Mouse (Mus musculus): ENCODE data around the gene Snx1. TPM values are rescaled to one million over a fixed set of nuclear protein-coding genes. Genes with fewer than 3 reads are reported as not detected.

Gene Snx1
- total and polyA plus RNA-seq, 3 experiments, result 83.9 to 189 (median 113) TPM

DNA sequence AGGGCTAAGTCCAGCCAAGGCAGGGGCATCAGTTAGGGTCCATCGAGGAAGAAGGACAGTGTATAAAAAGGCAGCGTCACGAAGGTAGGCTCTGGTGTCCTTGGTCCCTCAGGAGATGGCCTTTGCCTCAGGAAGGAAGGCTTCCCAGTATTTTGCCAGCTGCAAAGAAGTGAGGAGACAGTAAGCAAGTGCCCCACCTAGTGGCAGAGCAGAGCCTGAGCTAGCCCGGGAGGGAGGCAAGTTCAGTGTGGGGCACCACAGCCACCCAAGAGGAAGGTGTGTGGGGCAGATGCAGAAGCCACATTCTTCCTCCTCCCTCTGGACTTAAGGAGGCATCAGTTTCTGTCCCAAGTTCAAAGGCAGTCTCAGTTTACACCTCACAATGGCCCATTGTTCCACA is 38.0 kb downstream of the Snx1 start:
- no peak overlapping the region for H3K4me3 ChIP-seq (ENCODE audit: control insufficient read depth in 1 of 2, insufficient read depth in 1 of 2, low read depth in 2 of 2, low read length in 2 of 2)
- TF ChIP-seq MXI1 (IDR thresholded peaks at IDR 0.05; ENCODE audit: low read depth, low read length) (no peak), RAD21 (IDR thresholded peaks at IDR 0.05; ENCODE audit: low read depth, low read length) (peak; percentile 59), E2F4 (IDR thresholded peaks at IDR 0.05; ENCODE audit: borderline replicate concordance, low read depth, low read length) (no peak), CTCF (IDR thresholded peaks at IDR 0.05 in 2 of 3, conservative IDR thresholded peaks at IDR 0.05 in 1 of 3; ENCODE audit: control insufficient read depth in 1 of 3, insufficient read depth in 1 of 3, low read depth in 2 of 3, low read length in 3 of 3, poor library complexity in 1 of 3, severe bottlenecking in 1 of 3) (peak; percentile 73 to 82 (median 79); a peak in 5 of 6 replicates), SMC3 (IDR thresholded peaks at IDR 0.05; ENCODE audit: low read depth, low read length) (peak; percentile 72), ZC3H11A (IDR thresholded peaks at IDR 0.05; ENCODE audit: low read depth, low read length) (peak; percentile 16; the same call in 1 of the 2 replicates)
- no peak overlapping the region for H3K27ac ChIP-seq (ENCODE audit: control insufficient read depth, low read depth, low read length)
- no peaks in the 10 kb centered on the region for H3K4me1 ChIP-seq (ENCODE audit: control insufficient read depth in 1 of 2, insufficient read depth in 2 of 2, low read length in 2 of 2)
- H3K27me3 ChIP-seq (ENCODE audit: control insufficient read depth in 1 of 2, insufficient read depth in 2 of 2, low read length in 2 of 2), result no peaks in the 10 kb centered on the region
- H3K79me2 ChIP-seq (ENCODE audit: control insufficient read depth, insufficient read depth, low read length, poor library complexity), result no peaks in the 10 kb centered on the region
- DNase-seq (ENCODE audit: low read depth, low spot score), result peak; percentile 57
- H3K9ac ChIP-seq (ENCODE audit: control insufficient read depth, low read depth, low read length, poor library complexity, severe bottlenecking), result no peak overlapping the region
- no peaks in the 10 kb centered on the region for H3K9me3 ChIP-seq (replicated peaks; ENCODE audit: insufficient read depth, low read length)
- H3K36me3 ChIP-seq (ENCODE audit: control insufficient read depth in 1 of 2, insufficient read depth in 2 of 2, low read length in 2 of 2), result no peaks in the 10 kb centered on the region; a peak in 1 of 4 replicates

GRCm38 (mm10) chr9:66087062-66087461 is 39.3 kb downstream of the Snx1 start:
- no peaks in the 10 kb centered on the region for H3K79me2 ChIP-seq (ENCODE audit: control insufficient read depth, insufficient read depth, low read length, poor library complexity)
- no peaks in the 10 kb centered on the region for H3K27me3 ChIP-seq (ENCODE audit: control insufficient read depth in 1 of 2, insufficient read depth in 2 of 2, low read length in 2 of 2)
- DNase-seq (ENCODE audit: low read depth, low spot score), result no peak
- H3K4me1 ChIP-seq (ENCODE audit: control insufficient read depth in 1 of 2, insufficient read depth in 2 of 2, low read length in 2 of 2), result no peaks in the 10 kb centered on the region
- no peaks in the 10 kb centered on the region; a peak in 1 of 4 replicates for H3K36me3 ChIP-seq (ENCODE audit: control insufficient read depth in 1 of 2, insufficient read depth in 2 of 2, low read length in 2 of 2)
- no peak overlapping the region for H3K27ac ChIP-seq (ENCODE audit: control insufficient read depth, low read depth, low read length)
- no peak overlapping the region for H3K9ac ChIP-seq (ENCODE audit: control insufficient read depth, low read depth, low read length, poor library complexity, severe bottlenecking)
- H3K9me3 ChIP-seq (replicated peaks; ENCODE audit: insufficient read depth, low read length), result no peaks in the 10 kb centered on the region
- no peak overlapping the region for H3K4me3 ChIP-seq (ENCODE audit: control insufficient read depth in 1 of 2, insufficient read depth in 1 of 2, low read depth in 2 of 2, low read length in 2 of 2)
- TF ChIP-seq USF1 (IDR thresholded peaks at IDR 0.05; ENCODE audit: low read depth, low read length) (no peak), ZKSCAN1 (IDR thresholded peaks at IDR 0.05; ENCODE audit: low read depth, low read length) (no peak), POLR2AphosphoS2 (IDR thresholded peaks at IDR 0.05; ENCODE audit: low read length) (no peak), SMC3 (IDR thresholded peaks at IDR 0.05; ENCODE audit: low read depth, low read length) (no peak), NELFE (IDR thresholded peaks at IDR 0.05; ENCODE audit: low read depth, low read length) (no peak), ELF1 (IDR thresholded peaks at IDR 0.05; ENCODE audit: low read depth, low read length) (no peak), EP300 (IDR thresholded peaks at IDR 0.05; ENCODE audit: low read depth in 1 of 2, low read length in 2 of 2) (no peak), POLR2A (IDR thresholded peaks at IDR 0.05; ENCODE audit: control insufficient read depth in 1 of 2, insufficient read depth in 1 of 2, low read depth in 1 of 2, low read length in 2 of 2, poor library complexity in 1 of 2) (no peak), BHLHE40 (IDR thresholded peaks at IDR 0.05; ENCODE audit: borderline replicate concordance, low read depth, low read length) (no peak), E2F4 (IDR thresholded peaks at IDR 0.05; ENCODE audit: borderline replicate concordance, low read depth, low read length) (no peak), RAD21 (IDR thresholded peaks at IDR 0.05; ENCODE audit: low read depth, low read length) (no peak)

DNA sequence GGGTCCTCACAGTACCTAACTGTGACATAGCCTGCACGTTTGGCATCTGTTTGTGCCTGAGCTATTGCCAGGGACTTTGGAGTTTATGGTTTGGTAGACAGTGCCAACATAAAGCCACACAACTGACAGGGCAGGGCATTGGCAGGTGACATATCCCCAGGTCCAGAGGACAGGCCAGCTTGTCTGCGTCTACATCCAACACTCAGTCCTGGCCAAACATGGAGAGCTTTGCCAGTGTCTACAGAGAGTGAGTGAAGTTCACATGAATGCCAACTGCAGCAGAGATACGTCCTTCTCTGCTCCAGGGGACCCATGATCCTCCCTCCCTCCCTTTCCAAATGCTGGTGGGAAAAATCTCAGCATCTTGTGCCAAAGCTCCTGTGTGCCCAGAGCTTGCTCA is 42.2 kb downstream of the Snx1 start:
- H3K27me3 ChIP-seq (ENCODE audit: control insufficient read depth in 1 of 2, insufficient read depth in 2 of 2, low read length in 2 of 2), result no peaks in the 10 kb centered on the region; a peak in 1 of 4 replicates
- H3K9me3 ChIP-seq (replicated peaks; ENCODE audit: insufficient read depth, low read length), result no peaks in the 10 kb centered on the region
- TF ChIP-seq GABPA (IDR thresholded peaks at IDR 0.05; ENCODE audit: low read depth, low read length), result no peak
- no peak for TF ChIP-seq CTCF (IDR thresholded peaks at IDR 0.05 in 2 of 3, conservative IDR thresholded peaks at IDR 0.05 in 1 of 3; ENCODE audit: control insufficient read depth in 1 of 3, insufficient read depth in 1 of 3, low read depth in 2 of 3, low read length in 3 of 3, poor library complexity in 1 of 3, severe bottlenecking in 1 of 3)
- no peak for TF ChIP-seq POLR2AphosphoS2 (IDR thresholded peaks at IDR 0.05; ENCODE audit: low read length)
- TF ChIP-seq MAFK (IDR thresholded peaks at IDR 0.05; ENCODE audit: borderline replicate concordance, low read depth, low read length), result no peak
- TF ChIP-seq RCOR1 (IDR thresholded peaks at IDR 0.05; ENCODE audit: low read depth, low read length), result no peak
- TF ChIP-seq TCF12 (IDR thresholded peaks at IDR 0.05; ENCODE audit: low read depth, low read length), result no peak
- no peak for TF ChIP-seq SIN3A (IDR thresholded peaks at IDR 0.05; ENCODE audit: low read length)
- TF ChIP-seq GATA1 (IDR thresholded peaks at IDR 0.05; ENCODE audit: low read depth, low read length), result no peak
- TF ChIP-seq NELFE (IDR thresholded peaks at IDR 0.05; ENCODE audit: low read depth, low read length), result no peak
- TF ChIP-seq ZKSCAN1 (IDR thresholded peaks at IDR 0.05; ENCODE audit: low read depth, low read length), result no peak
- TF ChIP-seq POLR2AphosphoS5 (IDR thresholded peaks at IDR 0.05; ENCODE audit: borderline replicate concordance, low read depth, low read length), result no peak
- TF ChIP-seq ETS1 (IDR thresholded peaks at IDR 0.05; ENCODE audit: low read depth, low read length), result no peak
- no peak for TF ChIP-seq MAX (IDR thresholded peaks at IDR 0.05; ENCODE audit: low read length)
- TF ChIP-seq MYC (IDR thresholded peaks at IDR 0.05; ENCODE audit: low read depth, low read length), result no peak
- no peak for TF ChIP-seq USF2 (IDR thresholded peaks at IDR 0.05; ENCODE audit: borderline replicate concordance in 1 of 2, insufficient read depth in 1 of 2, low read depth in 1 of 2, low read length in 2 of 2)

More for the DNA sequence above, 42.2 kb downstream of the Snx1 start:
- H3K9ac ChIP-seq (ENCODE audit: control insufficient read depth, low read depth, low read length, poor library complexity, severe bottlenecking), result no peak overlapping the region
- DNase-seq (ENCODE audit: low read depth, low spot score), result no peak
- no peaks in the 10 kb centered on the region for H3K36me3 ChIP-seq (ENCODE audit: control insufficient read depth in 1 of 2, insufficient read depth in 2 of 2, low read length in 2 of 2)
- H3K4me1 ChIP-seq (ENCODE audit: control insufficient read depth in 1 of 2, insufficient read depth in 2 of 2, low read length in 2 of 2), result no peaks in the 10 kb centered on the region
- no peaks in the 10 kb centered on the region for H3K79me2 ChIP-seq (ENCODE audit: control insufficient read depth, insufficient read depth, low read length, poor library complexity)
- H3K27ac ChIP-seq (ENCODE audit: control insufficient read depth, low read depth, low read length), result no peak overlapping the region
- no peak overlapping the region for H3K4me3 ChIP-seq (ENCODE audit: control insufficient read depth in 1 of 2, insufficient read depth in 1 of 2, low read depth in 2 of 2, low read length in 2 of 2)
